8 mouse cellular contexts compared by ENCODE assay signal in genomic region chr7:63965135-63965534, GRCm38 (mm10). TPM values are rescaled to one million over a fixed set of nuclear protein-coding genes. Genes with fewer than 3 reads are reported as not detected.
DNase-seq lines count a peak whose midpoint lies in the region; ATAC-seq lines count a peak whose summit lies in the region.

No protein-coding gene starts in this region.

- ATAC-seq in neural tube, embryonic 11.5 days (ENCODE audit: insufficient read depth, low FRiP score, low TSS enrichment) = peak; percentile 28; the same call in 1 of the 2 replicates
- ATAC-seq in erythroid progenitor cell, adult 5-6 weeks (replicated peaks; ENCODE audit: low FRiP score, poor library complexity, severe bottlenecking) = peak; percentile 76
- ATAC-seq in heart, embryonic 11.5 days (replicated peaks; ENCODE audit: insufficient number of reproducible peaks, low FRiP score, low TSS enrichment) = 0 out of 2 replicates have a peak, but pooled peaks have one; percentile 35
- ATAC-seq in neural tube, embryonic 15.5 days (ENCODE audit: low FRiP score) = peak; percentile 87

- no peak overlapping the region for H3K27ac ChIP-seq in neural tube, embryonic 11.5 days (ENCODE audit: low read depth, low read length)
- H3K27ac ChIP-seq in heart, embryonic 11.5 days (ENCODE audit: low read depth, low read length) = peak overlapping the region; percentile 41; the same call in 1 of the 2 replicates
- H3K27ac ChIP-seq in neural tube, embryonic 15.5 days (replicated peaks) = peak overlapping the region; percentile 73

- H3K9ac ChIP-seq in neural tube, embryonic 11.5 days (ENCODE audit: low read length) = no peak overlapping the region
- H3K9ac ChIP-seq in heart, embryonic 11.5 days (ENCODE audit: low read depth, low read length) = no peak overlapping the region
- peak overlapping the region; percentile 30; the same call in 1 of the 2 replicates for H3K9ac ChIP-seq in neural tube, embryonic 15.5 days (replicated peaks)

- H3K4me1 ChIP-seq in neural tube, embryonic 11.5 days (ENCODE audit: control insufficient read depth, insufficient read depth, low read length) = peaks cover 4% of the 10 kb centered on the region; the same call in 1 of the 2 replicates
- no peaks in the 10 kb centered on the region for H3K4me1 ChIP-seq in heart, embryonic 11.5 days (ENCODE audit: control insufficient read depth, insufficient read depth, low read length)
- peaks cover 11% of the 10 kb centered on the region for H3K4me1 ChIP-seq in neural tube, embryonic 15.5 days

- no peaks in the 10 kb centered on the region for H3K36me3 ChIP-seq in neural tube, embryonic 11.5 days (ENCODE audit: control insufficient read depth, insufficient read depth, low read length)
- no peaks in the 10 kb centered on the region for H3K36me3 ChIP-seq in heart, embryonic 11.5 days (ENCODE audit: control insufficient read depth, insufficient read depth, low read length)
- no peaks in the 10 kb centered on the region for H3K36me3 ChIP-seq in neural tube, embryonic 15.5 days

- peak; percentile 17 for DNase-seq in neural tube, embryonic 11.5 days (ENCODE audit: low spot score)
- no peak for DNase-seq in neural tube, embryonic 10.5 days (ENCODE audit: extremely low spot score, low spot score)
- DNase-seq in layer of hippocampus, adult 18-20 months (ENCODE audit: low spot score in 2 of 2) = peak; percentile 70 to 87
- peak; percentile 71 to 75 for DNase-seq in lung, adult 18-20 months
- DNase-seq in adrenal gland, adult 2 months = no peak

- H3K9me3 ChIP-seq in neural tube, embryonic 11.5 days (ENCODE audit: control insufficient read depth, low read length) = no peaks in the 10 kb centered on the region
- no peaks in the 10 kb centered on the region for H3K9me3 ChIP-seq in heart, embryonic 11.5 days (replicated peaks; ENCODE audit: control insufficient read depth, low read length)
- H3K9me3 ChIP-seq in neural tube, embryonic 15.5 days (replicated peaks) = no peaks in the 10 kb centered on the region

- 84% methylated on average over 2 of the region's 2 CpGs for WGBS in neural tube, embryonic 11.5 days
- 72% methylated on average over 2 of the region's 2 CpGs for WGBS in heart, embryonic 11.5 days (ENCODE audit: insufficient replicate concordance)
- 36% methylated on average over 2 of the region's 2 CpGs for WGBS in neural tube, embryonic 15.5 days

- H3K4me2 ChIP-seq in neural tube, embryonic 11.5 days (ENCODE audit: low read depth) = no peak overlapping the region
- H3K4me2 ChIP-seq in heart, embryonic 11.5 days = no peak overlapping the region
- no peak overlapping the region for H3K4me2 ChIP-seq in neural tube, embryonic 15.5 days

- no peaks in the 10 kb centered on the region for H3K27me3 ChIP-seq in neural tube, embryonic 11.5 days (ENCODE audit: control insufficient read depth, insufficient read depth, low read length)
- no peaks in the 10 kb centered on the region for H3K27me3 ChIP-seq in heart, embryonic 11.5 days (ENCODE audit: control insufficient read depth, insufficient read depth, low read length)
- no peaks in the 10 kb centered on the region for H3K27me3 ChIP-seq in neural tube, embryonic 15.5 days (replicated peaks)

- no peak overlapping the region for H3K4me3 ChIP-seq in neural tube, embryonic 11.5 days (ENCODE audit: low read depth, low read length)
- no peak overlapping the region for H3K4me3 ChIP-seq in heart, embryonic 11.5 days (ENCODE audit: low read depth, low read length)
- no peak overlapping the region for H3K4me3 ChIP-seq in neural tube, embryonic 15.5 days (replicated peaks)

RNA-seq across cellular contexts. Expression of gene Klf13, which starts 26.4 kb away (rescaled TPM):
- polyA plus RNA-seq in neural tube, embryonic 11.5 days (2014; fragmentation: Nextera tagmentation; extraction: Ambion mirVana) = 31.6 and 33.8 TPM in 2 replicates
- total RNA-seq in erythroid progenitor cell, adult 5-6 weeks (2015; ENCODE audit: low replicate concordance) = 41.8 and 46.9 TPM in 2 replicates
- total RNA-seq in erythroid progenitor cell, adult 5-6 weeks (2017; ENCODE audit: low replicate concordance) = 53.8 and 60.1 TPM in 2 replicates
- 16.3 and 18.8 TPM in 2 replicates for polyA plus RNA-seq in heart, embryonic 11.5 days (2014; fragmentation: Nextera tagmentation; extraction: Ambion mirVana)
- 100 to 1,000 TPM; 202 to 217 TPM for total RNA-seq in layer of hippocampus, adult 18-20 months (2021)
- 24.7 and 26.8 TPM in 2 replicates for polyA plus RNA-seq in neural tube, embryonic 15.5 days (2015; fragmentation: Nextera tagmentation; extraction: Ambion mirVana)
- total RNA-seq in adrenal gland, adult 2 months (2021) = 10 to 100 TPM; 67.0 to 77.8 TPM
- polyA plus RNA-seq in adrenal gland, adult 2 months (2012; rRNA removed) = 69.2 and 87.7 TPM in 2 replicates

RNA-seq across cellular contexts. Expression of gene E030018B13Rik, which starts 48.5 kb away (rescaled TPM):
- not detected in 2 replicates for polyA plus RNA-seq in neural tube, embryonic 11.5 days (2014; fragmentation: Nextera tagmentation; extraction: Ambion mirVana)
- total RNA-seq in erythroid progenitor cell, adult 5-6 weeks (2015; ENCODE audit: low replicate concordance) = not detected in 2 replicates
- total RNA-seq in erythroid progenitor cell, adult 5-6 weeks (2017; ENCODE audit: low replicate concordance) = not detected in 2 replicates
- not detected in 2 replicates for polyA plus RNA-seq in heart, embryonic 11.5 days (2014; fragmentation: Nextera tagmentation; extraction: Ambion mirVana)
- not detected for total RNA-seq in layer of hippocampus, adult 18-20 months (2021)
- not detected in 2 replicates for polyA plus RNA-seq in neural tube, embryonic 15.5 days (2015; fragmentation: Nextera tagmentation; extraction: Ambion mirVana)
- not detected for total RNA-seq in adrenal gland, adult 2 months (2021)
- not detected in 2 replicates for polyA plus RNA-seq in adrenal gland, adult 2 months (2012; rRNA removed)

Comparison
In these comparisons a context has a peak if more than half of its experiments do, and no peak if none do; other contexts are left out.
1. DNase-seq: peak in neural tube, embryonic 11.5 days (single experiment), layer of hippocampus, adult 18-20 months (2 of 2) and lung, adult 18-20 months (2 of 2); none in neural tube, embryonic 10.5 days (single experiment) and adrenal gland, adult 2 months (single experiment).
2. ATAC-seq: peak in every context shown above with its lines; median percentile 87 in neural tube, embryonic 15.5 days; 76 in erythroid progenitor cell, adult 5-6 weeks; 35 in heart, embryonic 11.5 days; 28 in neural tube, embryonic 11.5 days.